Mouse (Mus musculus) duodenum, adult 2 months (tissue): ENCODE data around the gene Hnrnph3. TPM values are rescaled to one million over a fixed set of nuclear protein-coding genes. Genes with fewer than 3 reads are reported as not detected.

Experiments
- polyA plus RNA-seq: library from polyadenylated mRNA; depleted of rRNA; stranded (reverse); fragments of >200 nt; gene quantifications from 2 replicates; pipeline ENCODE4 v1.2.3, GENCODE M21; 2012; ENCODE audit warnings: low replicate concordance; rRNA removed

Gene Hnrnph3
- 1.7 and 2.8 TPM in 2 replicates for polyA plus RNA-seq

GRCm38 (mm10) chr10:63023749-63024579, at the start of gene Hnrnph3, which contains the start of gene Pbld2:
Gene Hnrnph3, minus strand, starts transcription at chr10:63024217.
Gene Pbld2, plus strand, starts transcription at chr10:63024315.

GRCm38 (mm10) chr10:63059862-63060261, 35.8 kb upstream of the Hnrnph3 start, which contains the start of gene Pbld1:
Gene Pbld1, plus strand, starts transcription at chr10:63060162.

GRCm38 (mm10) chr10:62980039-62980954, 43.7 kb downstream of the Hnrnph3 start, which contains the start of gene Rufy2:
Gene Rufy2, plus strand, starts transcription at chr10:62980223.

Other genes starting within 250 kb of the Hnrnph3 start
- gene Ccar1, start 231.9 kb downstream of the Hnrnph3 start, polyA plus RNA-seq = 22.1 and 43.6 TPM in 2 replicates
- gene Tet1, start 115.2 kb downstream of the Hnrnph3 start, polyA plus RNA-seq = 0.02 and 0.47 TPM in 2 replicates
- gene Slc25a16, start 103.6 kb downstream of the Hnrnph3 start, polyA plus RNA-seq = 17.8 and 37.8 TPM in 2 replicates
- gene Dna2, start 77.2 kb downstream of the Hnrnph3 start, polyA plus RNA-seq = 1.7 and 3.2 TPM in 2 replicates
- 1.1 and 1.2 TPM in 2 replicates for gene Rufy2, start 44.0 kb downstream of the Hnrnph3 start, polyA plus RNA-seq
- gene Pbld2, start 98 bp upstream of the Hnrnph3 start, polyA plus RNA-seq = 34.7 and 40.5 TPM in 2 replicates
- 7.2 and 17.2 TPM in 2 replicates for gene Pbld1, start 35.9 kb upstream of the Hnrnph3 start, polyA plus RNA-seq
- 0.06 and 0.07 TPM in 2 replicates for gene Atoh7, start 75.4 kb upstream of the Hnrnph3 start, polyA plus RNA-seq
- 0.08 and 0.13 TPM in 2 replicates for gene Mypn, start 179.7 kb upstream of the Hnrnph3 start, polyA plus RNA-seq
- gene Herc4, start 219.6 kb upstream of the Hnrnph3 start, polyA plus RNA-seq = 2.5 and 3.0 TPM in 2 replicates